Mouse (Mus musculus): ENCODE data around the gene Dazap1. TPM values are rescaled to one million over a fixed set of nuclear protein-coding genes. Genes with fewer than 3 reads are reported as not detected.
"Not testable (repeated sequence)": the region's sequence is repeated elsewhere in the genome, so short reads cannot be mapped to it uniquely, and the experiment has no call there.

Gene Dazap1
- total RNA-seq, 2 experiments from 2014 or later = 136 to 145 TPM

- intact Hi-C loops (cut with DNase I); DNase-seq: not testable (repeated sequence)
Measured at GRCm38 (mm10) chr10:80248437-80248836, 12.8 kb upstream of the Dazap1 start.

- intact Hi-C loops (cut with DNase I) = no loop called here
Measured at GRCm38 (mm10) chr10:80248971-80249640, 12.2 kb upstream of the Dazap1 start, which contains the start of gene Ndufs7. Gene Ndufs7 (plus strand): TSS chr10:80249121.

GRCm38 (mm10) chr10:80250059-80250458, 11.2 kb upstream of the Dazap1 start:
- intact Hi-C loops (cut with DNase I) = no loop called here
- DNase-seq = no peak

More at GRCm38 (mm10) chr10:80248971-80249640, 12.2 kb upstream of the Dazap1 start, which contains the start of gene Ndufs7:
- peak; percentile 92 for DNase-seq

- no peak for DNase-seq
- intact Hi-C loops (cut with DNase I) = no loop called here
Measured at GRCm38 (mm10) chr10:80250573-80250972, 10.7 kb upstream of the Dazap1 start.

- intact Hi-C loops (cut with DNase I) = no loop called here
- DNase-seq = no peak
Measured at GRCm38 (mm10) chr10:80252011-80252410, 9.3 kb upstream of the Dazap1 start.

GRCm38 (mm10) chr10:80252493-80253274, 8.6 kb upstream of the Dazap1 start:
- no peak for DNase-seq
- intact Hi-C loops (cut with DNase I) = no loop called here

- DNase-seq = no peak
- intact Hi-C loops (cut with DNase I) = no loop called here
Measured at GRCm38 (mm10) chr10:80253551-80253950, 7.7 kb upstream of the Dazap1 start.

- intact Hi-C loops (cut with DNase I) = no loop called here
- no peak for DNase-seq
Measured at GRCm38 (mm10) chr10:80254331-80255297, 6.7 kb upstream of the Dazap1 start.

- intact Hi-C loops (cut with DNase I) = no loop called here
- peak; percentile 87 for DNase-seq
Measured at GRCm38 (mm10) chr10:80255881-80256535, 5.3 kb upstream of the Dazap1 start.

- intact Hi-C loops (cut with DNase I) = no loop called here
- DNase-seq = no peak
Measured at GRCm38 (mm10) chr10:80257936-80258335, 3.4 kb upstream of the Dazap1 start.

GRCm38 (mm10) chr10:80258752-80259462, 2.4 kb upstream of the Dazap1 start:
- no peak for DNase-seq
- intact Hi-C loops (cut with DNase I) = no loop called here

GRCm38 (mm10) chr10:80259463-80259805, 1.9 kb upstream of the Dazap1 start:
- intact Hi-C loops (cut with DNase I) = no loop called here
- DNase-seq = no peak

- DNase-seq = peak; percentile 95
- intact Hi-C loops (cut with DNase I) = no loop called here
Measured at GRCm38 (mm10) chr10:80259861-80260641, 1.2 kb upstream of the Dazap1 start.

- intact Hi-C loops (cut with DNase I) = no loop called here
- DNase-seq = peak; percentile 97
Measured at GRCm38 (mm10) chr10:80261585-80261968, 291 bp downstream of the Dazap1 start.

GRCm38 (mm10) chr10:80262169-80262568, 883 bp downstream of the Dazap1 start:
- DNase-seq = no peak
- intact Hi-C loops (cut with DNase I) = no loop called here

- intact Hi-C loops (cut with DNase I) = no loop called here
- no peak for DNase-seq
Measured at GRCm38 (mm10) chr10:80262776-80263365, 1.6 kb downstream of the Dazap1 start.

GRCm38 (mm10) chr10:80264341-80265148, 3.3 kb downstream of the Dazap1 start:
- intact Hi-C loops (cut with DNase I) = no loop called here
- peak; percentile 100 for DNase-seq

- intact Hi-C loops (cut with DNase I) = no loop called here
- no peak for DNase-seq
Measured at GRCm38 (mm10) chr10:80265149-80265486, 3.8 kb downstream of the Dazap1 start.

Data from left cerebral cortex, postnatal 4 days (tissue).